Mouse (Mus musculus) midbrain, postnatal 0 days (tissue): Measurements from ENCODE around the gene Ube2g1. TPM values are rescaled to one million over a fixed set of nuclear protein-coding genes. Genes with fewer than 3 reads are reported as not detected.
A peak's percentile ranks its signal among the peaks of the same experiment; 100 is the strongest.

Experiments
- ATAC-seq: fragments of 200-750 bp; cut with Nextera tagmentation; 2 replicates; pipeline ENCODE4 v1.8.0; 2017; ENCODE audit warnings: moderate number of reproducible peaks, mild to moderate bottlenecking, moderate TSS enrichment, moderate library complexity; ENCODE audit not compliant: low FRiP score
- DNase-seq: peaks from one replicate; pipeline ENCODE4 v3.0.0-alpha.2; 2015; ENCODE audit warnings: low spot score
- H3K27ac ChIP-seq: fragments of 300-500 bp; sonication (generic); 2 replicates; pipeline ENCODE4 v1.5.1; 2014; ENCODE audit warnings: low read depth, mild to moderate bottlenecking, low read length, mixed read lengths
- H3K27me3 ChIP-seq: fragments of 300-500 bp; sonication (generic); 2 replicates; pipeline ENCODE4 v1.6.1; 2014; ENCODE audit warnings: low read length, control low read depth, mixed read lengths; ENCODE audit not compliant: insufficient read depth
- H3K36me3 ChIP-seq: fragments of 300-500 bp; sonication (generic); 2 replicates; pipeline ENCODE4 v1.6.1; 2014; ENCODE audit warnings: low read length, control low read depth, mixed read lengths; ENCODE audit not compliant: insufficient read depth
- H3K4me1 ChIP-seq: fragments of 300-500 bp; sonication (generic); 2 replicates; pipeline ENCODE4 v1.6.1; 2014; ENCODE audit warnings: mild to moderate bottlenecking, control low read depth, antibody characterized with exemption, low read length, mixed read lengths; ENCODE audit not compliant: insufficient read depth
- H3K4me2 ChIP-seq: fragments of 300-500 bp; sonication (generic); 2 replicates; pipeline ENCODE4 v1.6.1; 2014; ENCODE audit warnings: low read depth, mild to moderate bottlenecking, low read length, mixed read lengths; ENCODE audit not compliant: poor library complexity, severe bottlenecking
- H3K4me3 ChIP-seq: fragments of 300-500 bp; sonication (generic); 2 replicates; pipeline ENCODE4 v1.5.1; 2014; ENCODE audit warnings: low read depth, mild to moderate bottlenecking, low read length, moderate library complexity
- H3K9ac ChIP-seq: fragments of 300-500 bp; sonication (generic); replicated peaks from 2 replicates; pipeline ENCODE4 v1.6.1; 2014; ENCODE audit warnings: mild to moderate bottlenecking, low read length, moderate library complexity, mixed read lengths; ENCODE audit not compliant: poor library complexity, severe bottlenecking
- H3K9me3 ChIP-seq: fragments of 300-500 bp; sonication (generic); 2 replicates; pipeline ENCODE4 v1.6.1; 2016; ENCODE audit warnings: low read length, control low read depth
- CTCF ChIP-seq: IDR thresholded peaks from 2 replicates; pipeline ENCODE4 v1.5.1; 2016; ENCODE audit warnings: antibody characterized with exemption, mild to moderate bottlenecking
- WGBS: fragments of 180-500 bp; shearing (Covaris S2); extraction: QIAGEN DNeasy Blood & Tissue Kit; methylation state at CpG from one replicate; pipeline ENCODE4 v1.1.7; 2014; 5-methylcytosine and 5-hydroxymethylcytosine counted together
- polyA plus RNA-seq: library from polyadenylated mRNA; unstranded; fragments of >200 nt; fragmentation: Nextera tagmentation; extraction: Ambion mirVana; gene quantifications from 2 replicates; pipeline ENCODE4 v1.2.1, GENCODE M21; 2015
- total RNA-seq: library from RNA; depleted of rRNA; stranded (reverse); fragments of >200 nt; gene quantifications from 2 replicates; pipeline ENCODE4 v1.2.3, GENCODE M21; 2014

Gene Ube2g1
- total and polyA plus RNA-seq, 2 experiments from 2014 or later, result 46.0 to 64.5 TPM

DNA sequence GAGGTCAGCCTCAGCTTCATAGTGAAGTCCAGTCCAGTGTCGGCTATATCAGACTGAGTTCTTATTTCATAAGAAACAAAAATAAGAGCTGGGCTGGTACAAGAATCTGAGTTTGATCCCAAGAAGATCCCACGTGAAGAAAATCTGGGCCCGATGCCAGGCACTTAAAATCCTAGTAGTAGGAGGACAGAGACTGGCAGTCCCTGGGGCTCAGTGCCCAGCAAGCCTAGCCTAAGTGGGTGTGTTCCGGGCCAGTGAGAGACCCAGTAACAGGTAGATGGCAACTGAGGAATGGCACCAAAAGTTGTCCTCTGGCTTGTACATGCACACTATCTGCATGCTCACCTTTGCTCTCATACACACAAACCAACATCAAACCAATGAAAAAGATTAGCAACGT, 105.6 kb downstream of the Ube2g1 start:
- Histone ChIP-seq H3K9ac (no peak overlapping the region), H3K36me3 (peaks cover 11% of the 10 kb centered on the region), H3K4me2 (no peak overlapping the region), H3K27ac (no peak overlapping the region), H3K4me3 (no peak overlapping the region), H3K9me3 (no peaks in the 10 kb centered on the region), H3K27me3 (no peaks in the 10 kb centered on the region), H3K4me1 (no peaks in the 10 kb centered on the region)
- ATAC-seq (no peak), DNase-seq (no peak)
- 88% methylated on average over 5 of the region's 5 CpGs for WGBS
- no peak for TF ChIP-seq CTCF

DNA sequence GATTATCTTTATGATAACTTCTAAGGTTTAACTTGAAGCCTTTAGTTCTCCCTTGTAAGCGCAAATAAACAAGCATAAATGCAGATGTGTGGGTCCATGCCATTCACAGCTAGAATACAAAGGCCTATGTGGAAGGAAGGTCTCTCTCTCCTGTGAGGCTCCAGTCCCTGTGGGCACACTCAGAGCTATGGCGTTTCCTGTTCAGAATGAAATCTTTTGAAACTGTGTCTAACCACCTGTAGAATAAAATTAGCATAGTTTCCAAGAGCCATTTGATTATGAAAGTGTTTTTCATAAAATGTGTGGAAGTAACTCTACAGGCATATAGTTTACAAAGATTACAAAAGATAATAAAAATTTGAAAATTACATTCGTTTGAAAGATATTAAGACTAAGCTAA, 111.1 kb downstream of the Ube2g1 start:
- H3K9me3 ChIP-seq, result no peaks in the 10 kb centered on the region
- 79% methylated on average over 3 of the region's 3 CpGs for WGBS
- no peak for DNase-seq

DNA sequence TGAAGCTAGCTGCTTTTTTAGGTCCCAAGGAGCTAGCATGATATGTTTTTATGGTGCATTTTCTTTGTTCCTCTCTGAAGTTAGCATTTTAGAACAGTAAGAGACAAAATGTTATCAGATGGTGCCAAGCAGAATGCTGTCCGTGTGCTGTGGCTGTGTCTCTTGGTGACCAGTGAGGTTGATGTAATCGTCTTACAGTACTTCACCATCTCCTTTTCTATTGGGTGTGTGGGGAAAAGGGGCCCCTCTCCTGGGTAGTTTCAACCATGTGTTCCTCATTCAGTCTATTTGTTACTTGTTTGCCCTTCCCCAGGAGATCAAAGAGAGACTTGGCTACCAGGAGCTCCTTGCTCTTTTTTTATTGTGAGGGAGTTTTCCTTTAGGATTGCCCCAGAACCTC, 116.1 kb downstream of the Ube2g1 start:
- 73% methylated on average over 2 of the region's 2 CpGs for WGBS
- H3K27me3 ChIP-seq, result no peaks in the 10 kb centered on the region
- no peak for ATAC-seq

More for the DNA sequence above, 111.1 kb downstream of the Ube2g1 start:
- Histone ChIP-seq H3K36me3 (peaks cover under 1% of the 10 kb centered on the region), H3K9ac (no peak overlapping the region), H3K4me2 (no peak overlapping the region), H3K4me3 (no peak overlapping the region), H3K27me3 (no peaks in the 10 kb centered on the region), H3K27ac (no peak overlapping the region), H3K4me1 (no peaks in the 10 kb centered on the region)
- ATAC-seq, result no peak
- no peak for TF ChIP-seq CTCF

DNA sequence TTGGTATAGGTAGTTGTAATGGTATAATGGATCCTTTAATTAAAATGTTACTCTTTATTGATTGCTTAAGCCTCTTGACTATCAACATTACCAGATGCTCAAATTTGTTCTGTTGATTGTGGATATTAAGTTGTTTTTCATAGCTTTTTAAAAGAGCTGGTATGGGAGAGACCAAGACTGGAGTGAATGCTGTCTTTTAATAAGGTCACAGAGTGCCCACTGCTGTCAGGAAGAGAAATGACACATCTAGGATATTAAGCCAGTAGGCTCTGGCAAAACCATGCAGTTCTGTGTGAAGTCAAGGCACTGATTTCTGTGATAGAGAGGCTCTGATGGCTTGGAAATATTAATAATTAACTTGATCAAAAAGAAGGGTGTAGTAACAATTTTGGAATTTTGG, 116.8 kb downstream of the Ube2g1 start:
- TF ChIP-seq CTCF, result peak; percentile 70
- Histone ChIP-seq H3K4me3 (no peak overlapping the region), H3K9ac (no peak overlapping the region), H3K27me3 (no peaks in the 10 kb centered on the region), H3K36me3 (no peaks in the 10 kb centered on the region; the same call in 1 of the 2 replicates), H3K4me2 (no peak overlapping the region), H3K4me1 (no peaks in the 10 kb centered on the region), H3K9me3 (no peaks in the 10 kb centered on the region), H3K27ac (no peak overlapping the region)
- no peak for ATAC-seq
- peak; percentile 48 for DNase-seq

More for the DNA sequence above, 116.1 kb downstream of the Ube2g1 start:
- H3K36me3 ChIP-seq, result no peaks in the 10 kb centered on the region
- no peaks in the 10 kb centered on the region for H3K4me1 ChIP-seq
- H3K4me2 ChIP-seq, result no peak overlapping the region
- TF ChIP-seq CTCF, result no peak
- DNase-seq, result no peak
- H3K4me3 ChIP-seq, result no peak overlapping the region
- no peaks in the 10 kb centered on the region for H3K9me3 ChIP-seq
- no peak overlapping the region for H3K27ac ChIP-seq
- no peak overlapping the region for H3K9ac ChIP-seq

DNA sequence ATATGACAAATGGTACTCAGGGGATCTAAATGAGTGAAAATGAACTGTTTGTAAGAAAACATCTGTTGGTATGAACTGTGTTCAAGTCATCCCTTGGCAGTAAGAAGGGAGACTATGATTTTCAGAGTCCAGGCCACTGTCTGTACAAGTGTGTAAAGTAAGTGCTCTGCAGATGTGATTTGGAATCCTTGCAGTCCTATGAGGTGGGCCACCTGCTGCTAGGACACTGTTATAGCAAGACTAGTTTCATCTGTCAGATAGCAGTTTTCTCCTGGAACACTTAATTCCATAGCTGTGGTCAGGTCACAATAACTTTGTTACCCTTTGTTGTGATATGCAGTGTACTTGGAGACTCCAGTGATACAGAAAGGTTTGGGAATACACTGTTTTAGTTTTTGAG, 118.9 kb downstream of the Ube2g1 start:
- no peak overlapping the region for H3K9ac ChIP-seq
- peak; percentile 71 for TF ChIP-seq CTCF
- no peaks in the 10 kb centered on the region for H3K4me1 ChIP-seq
- no peaks in the 10 kb centered on the region for H3K9me3 ChIP-seq
- H3K27ac ChIP-seq, result no peak overlapping the region
- H3K27me3 ChIP-seq, result no peaks in the 10 kb centered on the region
- no peak overlapping the region for H3K4me2 ChIP-seq
- DNase-seq, result peak; percentile 39
- ATAC-seq, result no peak
- peaks cover 21% of the 10 kb centered on the region for H3K36me3 ChIP-seq
- H3K4me3 ChIP-seq, result no peak overlapping the region

DNA sequence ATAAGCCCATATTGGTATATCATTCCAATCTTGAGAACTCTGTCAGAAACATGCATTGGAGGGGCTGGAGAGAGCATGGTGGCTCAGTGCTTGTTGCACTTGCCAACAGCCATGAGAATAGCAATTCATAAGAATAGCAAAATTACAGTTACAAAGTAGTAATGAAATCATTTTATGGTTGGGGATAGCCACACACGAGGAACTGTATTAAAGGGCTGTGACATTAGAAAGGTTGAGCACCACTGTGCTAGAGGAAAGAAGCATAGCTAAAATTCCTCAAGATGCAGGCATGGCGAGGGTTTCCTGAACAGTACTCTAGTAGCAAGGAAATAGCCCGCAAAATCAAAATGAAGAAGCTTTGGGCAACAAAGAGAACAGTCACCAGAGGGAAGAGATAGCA, 126.7 kb downstream of the Ube2g1 start:
- H3K9ac ChIP-seq, result no peak overlapping the region
- no peaks in the 10 kb centered on the region for H3K4me1 ChIP-seq
- no peak overlapping the region for H3K27ac ChIP-seq
- ATAC-seq (no peak), DNase-seq (no peak)
- H3K4me2 ChIP-seq, result no peak overlapping the region
- TF ChIP-seq CTCF, result no peak
- H3K4me3 ChIP-seq, result no peak overlapping the region
- no peaks in the 10 kb centered on the region for H3K27me3 ChIP-seq
- no peaks in the 10 kb centered on the region for H3K9me3 ChIP-seq
- peaks cover 54% of the 10 kb centered on the region for H3K36me3 ChIP-seq
- WGBS, result 87% methylated on average over 3 of the region's 3 CpGs
